Mouse (Mus musculus) MEL (cell line): ENCODE data around the gene Fbxo30.
"Not testable (repeated sequence)": the region's sequence is repeated elsewhere in the genome, so short reads cannot be mapped to it uniquely, and the experiment has no call there.

ENCODE experiments used
- BHLHE40 ChIP-seq: IDR thresholded peaks from 2 replicates; pipeline ENCODE4 v1.6.1; 2012; ENCODE audit warnings: low read depth, mild to moderate bottlenecking, inconsistent platforms, low read length, improper control_type of control experiment, borderline replicate concordance
- CTCF ChIP-seq, 3 experiments: IDR thresholded peaks in 2 of 3; conservative IDR thresholded peaks in 1 of 3; 2 replicates each; pipeline ENCODE4 v1.5.1; 2011 to 2012; ENCODE audit warnings: low read length in 3 of 3, low read depth in 2 of 3, mild to moderate bottlenecking in 2 of 3, improper control_type of control experiment in 1 of 3, inconsistent platforms in 1 of 3, mixed read lengths in 1 of 3, moderate library complexity in 1 of 3; ENCODE audit not compliant: control insufficient read depth in 1 of 3, insufficient read depth in 1 of 3, poor library complexity in 1 of 3, severe bottlenecking in 1 of 3
- KAT2A ChIP-seq: conservative IDR thresholded peaks from 2 replicates; pipeline ENCODE4 v1.6.1; 2012; ENCODE audit warnings: low read depth, low read length, improper control_type of control experiment, inconsistent platforms
- POLR2A ChIP-seq, 2 experiments: IDR thresholded peaks; 2 replicates each; pipeline ENCODE4 v1.6.1; 2011 to 2012; ENCODE audit warnings: low read length in 2 of 2, mild to moderate bottlenecking in 2 of 2, control low read depth in 1 of 2, improper control_type of control experiment in 1 of 2, low read depth in 1 of 2, moderate library complexity in 1 of 2; ENCODE audit not compliant: control insufficient read depth in 1 of 2, insufficient read depth in 1 of 2, poor library complexity in 1 of 2
- POLR2AphosphoS2 ChIP-seq: IDR thresholded peaks from 2 replicates; pipeline ENCODE4 v1.6.1; 2011; ENCODE audit warnings: low read length, improper control_type of control experiment
- ZKSCAN1 ChIP-seq: IDR thresholded peaks from 2 replicates; pipeline ENCODE4 v1.6.1; 2012; ENCODE audit warnings: low read depth, mild to moderate bottlenecking, inconsistent platforms, low read length, improper control_type of control experiment, moderate library complexity

DNA sequence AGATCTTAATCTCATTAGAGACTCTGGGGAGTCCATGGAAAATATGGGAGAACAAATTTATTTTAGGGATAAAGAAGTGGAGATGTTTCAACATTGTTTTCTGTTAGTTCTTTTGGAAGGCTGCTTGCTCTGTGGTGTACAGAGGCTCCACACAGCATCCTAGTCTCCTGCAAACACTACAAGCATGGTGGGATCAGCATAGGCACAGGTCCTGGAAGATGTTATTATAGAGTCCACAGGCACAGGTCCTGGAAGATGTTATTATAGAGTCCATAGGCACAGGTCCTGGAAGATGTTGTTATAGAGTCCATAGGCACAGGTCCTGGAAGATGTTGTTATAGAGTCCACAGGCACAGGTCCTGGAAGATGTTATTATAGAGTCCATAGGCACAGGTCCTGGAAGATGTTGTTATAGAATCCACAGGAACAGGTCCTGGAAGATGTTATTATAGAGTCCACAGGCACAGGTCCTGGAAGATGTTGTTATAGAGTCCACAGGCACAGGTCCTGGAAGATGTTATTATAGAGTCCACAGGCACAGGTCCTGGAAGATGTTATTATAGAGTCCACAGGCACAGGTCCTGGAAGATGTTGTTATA, 36.8 kb downstream of the Fbxo30 start:
- not testable (repeated sequence) for TF ChIP-seq POLR2A (IDR thresholded peaks at IDR 0.05; ENCODE audit: control insufficient read depth in 1 of 2, insufficient read depth in 1 of 2, low read depth in 1 of 2, low read length in 2 of 2, poor library complexity in 1 of 2); KAT2A; POLR2AphosphoS2; ZKSCAN1; BHLHE40; CTCF (IDR thresholded peaks at IDR 0.05 in 2 of 3, conservative IDR thresholded peaks at IDR 0.05 in 1 of 3; ENCODE audit: control insufficient read depth in 1 of 3, insufficient read depth in 1 of 3, low read depth in 2 of 3, low read length in 3 of 3, poor library complexity in 1 of 3, severe bottlenecking in 1 of 3)
